Mouse (Mus musculus): Measurements from ENCODE around the gene Txndc11.
A peak's percentile ranks its signal among the peaks of the same experiment; 100 is the strongest.
"Not testable (repeated sequence)": the region's sequence is repeated elsewhere in the genome, so short reads cannot be mapped to it uniquely, and the experiment has no call there.

Gene Txndc11

GRCm38 (mm10) chr16:11134348-11135344 is at the start of gene Txndc11:
Gene Txndc11 (minus strand): TSS chr16:11134650.
- peak; percentile 97 for DNase-seq (ENCODE audit: low read depth)

GRCm38 (mm10) chr16:11177404-11177803 is 43.0 kb upstream of the Txndc11 start:
- no peak for DNase-seq (ENCODE audit: low read depth)

GRCm38 (mm10) chr16:11176884-11177244 is 42.4 kb upstream of the Txndc11 start:
- DNase-seq (ENCODE audit: low read depth), result no peak

GRCm38 (mm10) chr16:11176208-11176883 is 41.9 kb upstream of the Txndc11 start, which contains the start of gene Zc3h7a:
Gene Zc3h7a (minus strand): TSS chr16:11176393.
- DNase-seq (ENCODE audit: low read depth), result peak; percentile 78

GRCm38 (mm10) chr16:11175489-11176207 is 41.2 kb upstream of the Txndc11 start:
- peak; percentile 71 for DNase-seq (ENCODE audit: low read depth)

GRCm38 (mm10) chr16:11175100-11175488 is 40.6 kb upstream of the Txndc11 start:
- no peak for DNase-seq (ENCODE audit: low read depth)

GRCm38 (mm10) chr16:11174671-11175081 is 40.2 kb upstream of the Txndc11 start:
- peak; percentile 59 for DNase-seq (ENCODE audit: low read depth)

GRCm38 (mm10) chr16:11171679-11172078 is 37.2 kb upstream of the Txndc11 start:
- DNase-seq (ENCODE audit: low read depth), result no peak

GRCm38 (mm10) chr16:11166431-11166830 is 32.0 kb upstream of the Txndc11 start:
- DNase-seq (ENCODE audit: low read depth), result no peak

- no peak for DNase-seq (ENCODE audit: low read depth)
Measured at GRCm38 (mm10) chr16:11164695-11165255, 30.3 kb upstream of the Txndc11 start.

- DNase-seq (ENCODE audit: low read depth), result not testable (repeated sequence)
Measured at GRCm38 (mm10) chr16:11157721-11158120, 23.3 kb upstream of the Txndc11 start.

- DNase-seq (ENCODE audit: low read depth), result no peak
Measured at GRCm38 (mm10) chr16:11154500-11154899, 20.1 kb upstream of the Txndc11 start.

GRCm38 (mm10) chr16:11143706-11144483 is 9.4 kb upstream of the Txndc11 start:
- DNase-seq (ENCODE audit: low read depth), result not testable (repeated sequence)

GRCm38 (mm10) chr16:11133476-11134347 is 738 bp downstream of the Txndc11 start:
- DNase-seq (ENCODE audit: low read depth), result no peak

GRCm38 (mm10) chr16:11132839-11133238 is 1.6 kb downstream of the Txndc11 start:
- DNase-seq (ENCODE audit: low read depth), result no peak

GRCm38 (mm10) chr16:11128301-11128700 is 6.1 kb downstream of the Txndc11 start:
- DNase-seq (ENCODE audit: low read depth), result no peak

- DNase-seq (ENCODE audit: low read depth), result no peak
Measured at GRCm38 (mm10) chr16:11125371-11125770, 9.1 kb downstream of the Txndc11 start.

- no peak for DNase-seq (ENCODE audit: low read depth)
Measured at GRCm38 (mm10) chr16:11124110-11124509, 10.3 kb downstream of the Txndc11 start.

GRCm38 (mm10) chr16:11122625-11123024 is 11.8 kb downstream of the Txndc11 start:
- DNase-seq (ENCODE audit: low read depth), result no peak

- DNase-seq (ENCODE audit: low read depth), result peak; percentile 11
Measured at GRCm38 (mm10) chr16:11109198-11109740, 25.2 kb downstream of the Txndc11 start.
